19 mouse cellular contexts compared by ENCODE assay signal in genomic region chr13:3862922-3863580, GRCm38 (mm10). TPM values are rescaled to one million over a fixed set of nuclear protein-coding genes. Genes with fewer than 3 reads are reported as not detected.
DNase-seq lines count a peak whose midpoint lies in the region; ATAC-seq and TF ChIP-seq lines count a peak whose summit lies in the region.
"Had no signal": no experiment of that assay in that cellular context is flagged by ENCODE, and none has a peak within 500 bp of the region (broad histone marks: within the 10 kb centered on the region; RNA-seq: fewer than 3 reads in every experiment).

No protein-coding gene starts in this region.

- H3K9me3 ChIP-seq in liver, embryonic 11.5 days (ENCODE audit: control insufficient read depth, low read length) = no peaks in the 10 kb centered on the region
- no peaks in the 10 kb centered on the region for H3K9me3 ChIP-seq in stomach, postnatal 0 days (ENCODE audit: control insufficient read depth, low read length)
- H3K9me3 ChIP-seq: limb, embryonic 15.5 days had no signal

- no peaks in the 10 kb centered on the region for H3K27me3 ChIP-seq in liver, embryonic 11.5 days (replicated peaks; ENCODE audit: control insufficient read depth, insufficient read depth, low read length)
- no peaks in the 10 kb centered on the region for H3K27me3 ChIP-seq in stomach, postnatal 0 days (ENCODE audit: control insufficient read depth, insufficient read depth, low read length)
- H3K27me3 ChIP-seq: limb, embryonic 15.5 days; Patski had no signal

- H3K27ac ChIP-seq in liver, embryonic 11.5 days (ENCODE audit: low read depth, low read length) = no peak overlapping the region
- H3K27ac ChIP-seq in stomach, postnatal 0 days (replicated peaks) = peak overlapping the region; percentile 35; the same call in 1 of the 2 replicates
- H3K27ac ChIP-seq: limb, embryonic 15.5 days had no signal

- WGBS in liver, embryonic 11.5 days = 68% methylated on average over 10 of the region's 10 CpGs
- WGBS in stomach, postnatal 0 days = 71% methylated on average over 10 of the region's 10 CpGs

- H3K4me2 ChIP-seq in liver, embryonic 11.5 days = peak overlapping the region; percentile 2; the same call in 1 of the 2 replicates
- H3K4me2 ChIP-seq in stomach, postnatal 0 days (replicated peaks; ENCODE audit: low read depth) = no peak overlapping the region
- H3K4me2 ChIP-seq: limb, embryonic 15.5 days had no signal

- ATAC-seq in erythroblast, adult 5-6 weeks (replicated peaks; ENCODE audit: low FRiP score, poor library complexity, severe bottlenecking) = peak; percentile 63
- ATAC-seq in liver, embryonic 11.5 days (replicated peaks; ENCODE audit: low FRiP score) = peak; percentile 52
- ATAC-seq in stomach, postnatal 0 days (ENCODE audit: low FRiP score, low TSS enrichment) = peak; percentile 77
- ATAC-seq: Patski had no signal

- peaks cover 41% of the 10 kb centered on the region for H3K4me1 ChIP-seq in liver, embryonic 11.5 days (replicated peaks; ENCODE audit: control insufficient read depth, insufficient read depth, low read length)
- 0 out of 2 replicates have a peak, but pooled peaks cover 2% of the 10 kb centered on the region for H3K4me1 ChIP-seq in stomach, postnatal 0 days (replicated peaks; ENCODE audit: control insufficient read depth, insufficient read depth)
- H3K4me1 ChIP-seq: limb, embryonic 15.5 days had no signal

- H3K36me3 ChIP-seq in liver, embryonic 11.5 days (ENCODE audit: control insufficient read depth, insufficient read depth, low read length) = no peaks in the 10 kb centered on the region
- no peaks in the 10 kb centered on the region for H3K36me3 ChIP-seq in stomach, postnatal 0 days (ENCODE audit: control insufficient read depth, insufficient read depth, low read length)
- H3K36me3 ChIP-seq: limb, embryonic 15.5 days had no signal

- peak; percentile 34 for TF ChIP-seq CTCF in stomach, postnatal 0 days (IDR thresholded peaks at IDR 0.05; ENCODE audit: low read depth)

- H3K9ac ChIP-seq in liver, embryonic 11.5 days (ENCODE audit: low read depth, low read length) = no peak overlapping the region
- no peak overlapping the region for H3K9ac ChIP-seq in stomach, postnatal 0 days (ENCODE audit: low read length)
- H3K9ac ChIP-seq: limb, embryonic 15.5 days had no signal

- TF ChIP-seq EP300 in stomach, postnatal 0 days (optimal IDR thresholded peaks at IDR 0.05) = peak; percentile 85

- DNase-seq in right cerebral cortex, adult 18-20 months = peak; percentile 68
- DNase-seq in right cerebral cortex, postnatal 14 days = no peak
- DNase-seq in liver, embryonic 11.5 days (ENCODE audit: low spot score) = no peak
- peak; percentile 60 for DNase-seq in stomach, postnatal 0 days (ENCODE audit: low spot score)
- no peak for DNase-seq in testis, postnatal 14 days (ENCODE audit: low spot score)
- DNase-seq in cerebellum, adult 9-10 months = no peak
- DNase-seq: adrenal gland, adult 2 months; cerebellum, adult 11-12 months; gastrocnemius, postnatal 36 days; kidney, postnatal 14 days had no signal

- H3K4me3 ChIP-seq in liver, embryonic 11.5 days (ENCODE audit: low read depth, low read length) = no peak overlapping the region
- no peak overlapping the region for H3K4me3 ChIP-seq in stomach, postnatal 0 days (ENCODE audit: low read depth, low read length)
- H3K4me3 ChIP-seq: limb, embryonic 15.5 days had no signal

RNA-seq across cellular contexts. Expression of gene Calm5, which starts 9.1 kb away (rescaled TPM):
- total RNA-seq in erythroblast, adult 5-6 weeks (2015; ENCODE audit: low replicate concordance) = not detected in 2 replicates
- not detected in 2 replicates for total RNA-seq in erythroblast, adult 5-6 weeks (2017; ENCODE audit: low replicate concordance)
- polyA plus RNA-seq in liver, embryonic 11.5 days (2014; fragmentation: Nextera tagmentation; extraction: Ambion mirVana) = not detected in 2 replicates
- polyA plus RNA-seq in stomach, postnatal 0 days (2015; fragmentation: Nextera tagmentation; extraction: Ambion mirVana) = 0.18 TPM in 1 of 2 replicates, not detected in the other
- total RNA-seq: adrenal gland, adult 2 months; gastrocnemius, postnatal 36 days; monocyte, adult 5-6 weeks; neutrophil, adult 5-6 weeks had no signal
- polyA plus RNA-seq: adrenal gland, adult 2 months; forebrain, embryonic 11.5 days; heart, postnatal 0 days; Patski; spleen, adult 2 months had no signal

RNA-seq across cellular contexts. Expression of gene Calm4, which starts 25.5 kb away (rescaled TPM):
- not detected in 2 replicates for total RNA-seq in erythroblast, adult 5-6 weeks (2015; ENCODE audit: low replicate concordance)
- total RNA-seq in erythroblast, adult 5-6 weeks (2017; ENCODE audit: low replicate concordance) = not detected in 2 replicates
- not detected in 2 replicates for polyA plus RNA-seq in liver, embryonic 11.5 days (2014; fragmentation: Nextera tagmentation; extraction: Ambion mirVana)
- 280 and 324 TPM in 2 replicates for polyA plus RNA-seq in stomach, postnatal 0 days (2015; fragmentation: Nextera tagmentation; extraction: Ambion mirVana)
- total RNA-seq: adrenal gland, adult 2 months; gastrocnemius, postnatal 36 days; monocyte, adult 5-6 weeks; neutrophil, adult 5-6 weeks had no signal
- polyA plus RNA-seq: adrenal gland, adult 2 months; forebrain, embryonic 11.5 days; heart, postnatal 0 days; Patski; spleen, adult 2 months had no signal

RNA-seq across cellular contexts. Expression of gene Net1, which starts 55.0 kb away (rescaled TPM):
- total RNA-seq in erythroblast, adult 5-6 weeks (2015; ENCODE audit: low replicate concordance) = 13.4 and 17.8 TPM in 2 replicates
- total RNA-seq in erythroblast, adult 5-6 weeks (2017; ENCODE audit: low replicate concordance) = 21.0 and 42.0 TPM in 2 replicates
- polyA plus RNA-seq in liver, embryonic 11.5 days (2014; fragmentation: Nextera tagmentation; extraction: Ambion mirVana) = 95.0 and 103 TPM in 2 replicates
- polyA plus RNA-seq in stomach, postnatal 0 days (2015; fragmentation: Nextera tagmentation; extraction: Ambion mirVana) = 54.6 and 59.1 TPM in 2 replicates

RNA-seq across cellular contexts. Expression of gene Tubal3, which starts 55.0 kb away (rescaled TPM):
- total RNA-seq in erythroblast, adult 5-6 weeks (2015; ENCODE audit: low replicate concordance) = not detected in 2 replicates
- not detected in 2 replicates for total RNA-seq in erythroblast, adult 5-6 weeks (2017; ENCODE audit: low replicate concordance)
- polyA plus RNA-seq in liver, embryonic 11.5 days (2014; fragmentation: Nextera tagmentation; extraction: Ambion mirVana) = not detected in 2 replicates
- not detected in 2 replicates for polyA plus RNA-seq in stomach, postnatal 0 days (2015; fragmentation: Nextera tagmentation; extraction: Ambion mirVana)
- total RNA-seq: adrenal gland, adult 2 months; gastrocnemius, postnatal 36 days; monocyte, adult 5-6 weeks; neutrophil, adult 5-6 weeks had no signal
- polyA plus RNA-seq: adrenal gland, adult 2 months; forebrain, embryonic 11.5 days; heart, postnatal 0 days; limb, embryonic 15.5 days; Patski; spleen, adult 2 months; thymus, postnatal 0 days had no signal

RNA-seq across cellular contexts. Expression of gene Calml3, which starts 58.9 kb away (rescaled TPM):
- not detected in 2 replicates for total RNA-seq in erythroblast, adult 5-6 weeks (2015; ENCODE audit: low replicate concordance)
- not detected in 2 replicates for total RNA-seq in erythroblast, adult 5-6 weeks (2017; ENCODE audit: low replicate concordance)
- polyA plus RNA-seq in liver, embryonic 11.5 days (2014; fragmentation: Nextera tagmentation; extraction: Ambion mirVana) = 0.19 TPM in 1 of 2 replicates, not detected in the other
- polyA plus RNA-seq in stomach, postnatal 0 days (2015; fragmentation: Nextera tagmentation; extraction: Ambion mirVana) = 40.0 and 44.6 TPM in 2 replicates
- total RNA-seq: gastrocnemius, postnatal 36 days; monocyte, adult 5-6 weeks had no signal
- polyA plus RNA-seq: adrenal gland, adult 2 months; forebrain, embryonic 11.5 days; heart, postnatal 0 days had no signal

Comparison
In these comparisons a context has a peak if more than half of its experiments do, and no peak if none do; other contexts are left out.
1. DNase-seq: peak in right cerebral cortex, adult 18-20 months (single experiment) and stomach, postnatal 0 days (single experiment); none in right cerebral cortex, postnatal 14 days (single experiment), liver, embryonic 11.5 days (single experiment), testis, postnatal 14 days (single experiment) and cerebellum, adult 9-10 months (single experiment).
2. RNA of gene Calm4, which starts 25.5 kb away (polyA plus RNA-seq): 280 to 324 TPM in stomach, postnatal 0 days; not detected in liver, embryonic 11.5 days; every median in the first group is over 100 times any median in the second.
3. Peak in every context shown above with its lines, with median percentiles within 50 percentile points of each other: ATAC-seq.